Mouse (Mus musculus) mouse trophoblast stem cell (cell line): Measurements from ENCODE around the gene Nipbl.
"Not testable (repeated sequence)": the region's sequence is repeated elsewhere in the genome, so short reads cannot be mapped to it uniquely, and the experiment has no call there.

Source experiments
- in situ Hi-C, 2 experiments: fragments of 300-500 bp; cut with MseI, MboI; formaldehyde crosslinking; loops; 2 replicates in 1 of 2; 3 replicates in 1 of 2; pipeline ENCODE4 v1.15.1; 2025

Nipbl gene

GRCm38 (mm10) chr15:8302944-8303343 is 141.3 kb downstream of the Nipbl start:
- in situ Hi-C loops, result no loop called here

DNA sequence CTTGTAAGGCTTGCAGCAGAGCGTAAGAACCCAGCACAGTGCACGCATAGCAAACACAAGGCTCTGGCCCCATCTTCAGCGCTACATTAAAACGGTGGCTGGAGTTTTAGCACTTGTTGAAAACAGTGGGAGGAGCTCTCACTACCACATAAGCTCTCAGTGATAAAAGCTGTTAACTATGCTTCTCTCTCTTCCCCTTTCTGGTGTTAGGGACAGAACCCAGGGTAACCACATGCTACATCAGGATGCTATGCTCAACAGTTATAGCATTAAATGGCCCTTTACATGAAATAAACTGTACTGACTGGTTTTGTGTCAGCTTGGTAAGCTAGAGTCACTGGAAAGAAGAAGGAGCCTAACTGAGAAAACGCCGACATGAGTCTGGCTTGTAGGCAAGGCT is 150.1 kb downstream of the Nipbl start:
- in situ Hi-C loops, result no loop called here

DNA sequence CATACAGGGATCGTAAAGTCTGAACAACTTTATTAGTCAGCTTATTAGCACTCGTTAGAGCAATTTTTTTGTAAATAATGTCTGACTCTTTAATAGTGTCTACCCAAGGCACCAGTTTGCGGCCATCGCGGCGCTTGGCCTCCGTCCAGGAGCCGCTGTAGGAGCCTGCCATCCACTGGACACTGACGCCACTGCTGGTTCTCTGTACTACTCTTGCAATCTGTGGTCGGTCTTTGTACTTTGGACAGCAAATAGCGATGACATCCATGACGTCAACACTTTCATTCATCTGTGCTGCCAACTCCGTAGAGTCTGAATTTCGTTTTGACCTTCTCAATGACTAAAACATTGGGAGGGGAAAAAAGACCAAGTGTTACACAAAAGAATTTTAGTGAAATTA is 153.0 kb downstream of the Nipbl start:
- in situ Hi-C loops, result no loop called here

GRCm38 (mm10) chr15:8282155-8282554 is 162.1 kb downstream of the Nipbl start:
- in situ Hi-C loops, result no loop called here

DNA sequence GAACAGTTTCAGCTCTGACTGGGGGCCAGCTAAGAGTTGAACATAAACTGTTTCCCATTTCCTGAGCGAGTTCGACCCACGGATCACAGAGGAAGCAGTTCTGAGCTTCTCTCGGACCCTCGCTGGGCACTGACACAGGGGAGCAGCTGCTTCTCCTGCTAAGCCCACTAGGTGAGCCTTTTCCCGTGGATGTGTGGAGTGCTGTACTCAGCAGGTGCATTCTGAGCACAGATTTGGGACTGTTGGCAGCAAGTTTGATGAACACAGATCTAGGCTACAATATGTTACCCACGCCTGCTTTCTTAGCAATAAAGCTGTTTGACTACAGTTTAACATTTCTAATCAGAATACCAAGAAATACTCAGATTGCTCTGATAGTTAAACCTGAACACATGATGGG is 162.6 kb downstream of the Nipbl start:
- in situ Hi-C loops, result no loop called here

- in situ Hi-C loops, result no loop called here
Measured at GRCm38 (mm10) chr15:8279929-8280610, 164.2 kb downstream of the Nipbl start.

DNA sequence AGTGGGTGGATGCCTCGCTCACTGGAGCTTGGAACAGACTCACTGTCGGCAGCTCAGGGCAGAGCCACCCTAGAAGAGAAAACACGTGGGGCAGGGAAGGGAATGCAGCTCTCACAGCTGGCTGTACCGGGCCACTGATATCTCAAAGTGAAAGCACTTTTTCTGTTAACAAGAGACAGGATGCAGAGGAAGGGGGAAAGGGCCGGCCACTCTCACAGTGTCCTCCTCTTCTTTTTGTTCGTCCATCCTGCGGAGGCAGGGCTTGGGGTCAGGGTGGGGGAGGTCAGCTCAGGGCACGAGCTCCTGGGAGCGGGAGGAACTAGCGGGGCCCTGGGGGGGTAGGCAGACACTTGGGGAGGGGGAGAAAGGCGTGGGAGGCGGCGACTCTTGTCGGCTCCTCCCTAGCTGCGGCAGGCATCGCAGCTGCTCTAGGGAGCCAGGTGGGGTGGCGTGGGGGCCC is 164.9 kb downstream of the Nipbl start:
- in situ Hi-C loops, result no loop called here

GRCm38 (mm10) chr15:8277916-8278315 is 166.3 kb downstream of the Nipbl start:
- in situ Hi-C loops, result not testable (repeated sequence)

GRCm38 (mm10) chr15:8271952-8272351 is 172.3 kb downstream of the Nipbl start:
- in situ Hi-C loops, result no loop called here

GRCm38 (mm10) chr15:8268231-8268630 is 176.0 kb downstream of the Nipbl start:
- in situ Hi-C loops, result no loop called here

DNA sequence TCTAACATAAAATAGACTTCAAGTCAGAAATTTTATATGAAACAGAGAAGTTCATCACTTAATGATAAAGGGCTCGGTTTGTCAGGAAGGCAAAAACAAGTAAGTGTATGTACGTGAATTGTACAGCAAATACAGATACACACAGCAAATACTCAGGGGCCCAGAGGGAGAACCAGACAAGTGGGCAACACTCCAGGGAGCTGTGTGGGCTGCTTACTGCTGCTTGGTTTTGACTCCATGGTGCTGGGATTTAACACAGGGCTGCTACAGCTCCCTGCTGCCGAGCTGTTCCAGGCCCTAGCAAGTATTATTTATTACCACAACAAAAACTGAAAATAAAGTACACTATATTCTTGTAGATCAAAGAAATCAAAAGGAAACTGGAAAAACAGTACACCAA is 177.1 kb downstream of the Nipbl start:
- in situ Hi-C loops, result no loop called here

GRCm38 (mm10) chr15:8265946-8266345 is 178.3 kb downstream of the Nipbl start:
- in situ Hi-C loops, result no loop called here
